Mouse (Mus musculus) CH12.LX (cell line): ENCODE data around the gene Dtx3l. TPM values are rescaled to one million over a fixed set of nuclear protein-coding genes. Genes with fewer than 3 reads are reported as not detected.

Source experiments
- DNase-seq: peaks from one replicate; pipeline ENCODE4 v3.0.0-alpha.2; 2013; ENCODE audit errors: extremely low read depth
- H3K27ac ChIP-seq: 2 replicates; pipeline ENCODE4 v1.5.1; 2012; ENCODE audit warnings: low read depth, mild to moderate bottlenecking, control low read depth, moderate library complexity; ENCODE audit not compliant: insufficient read depth
- H3K27me3 ChIP-seq: replicated peaks from 2 replicates; pipeline ENCODE3; 2012; ENCODE audit warnings: inconsistent platforms
- H3K36me3 ChIP-seq, 2 experiments: replicated peaks in 1 of 2; 2 replicates each; pipeline versions ENCODE3 to v1.6.1; 2012; ENCODE audit warnings: inconsistent platforms in 1 of 2, low read length in 1 of 2, mild to moderate bottlenecking in 1 of 2, mixed read lengths in 1 of 2, moderate library complexity in 1 of 2; ENCODE audit not compliant: control insufficient read depth in 1 of 2, insufficient read depth in 1 of 2
- H3K4me1 ChIP-seq, 2 experiments: 2 replicates each; pipeline ENCODE4 v1.6.1; 2012; ENCODE audit warnings: inconsistent platforms in 1 of 2, moderate library complexity in 1 of 2; ENCODE audit not compliant: insufficient read depth in 2 of 2, control insufficient read depth in 1 of 2
- H3K4me2 ChIP-seq: 2 replicates; pipeline ENCODE4 v1.6.1; 2012; ENCODE audit warnings: low read depth, mild to moderate bottlenecking, control low read depth; ENCODE audit not compliant: poor library complexity, insufficient read depth, severe bottlenecking
- H3K4me3 ChIP-seq, 3 experiments: fragments of 150-350 bp in 1 of 3; sonication (generic) in 1 of 3; replicated peaks in 1 of 3; 2 replicates each; pipeline versions ENCODE3 to v1.5.1; 2011 to 2012; ENCODE audit warnings: low read depth in 2 of 3, low read length in 2 of 3, mild to moderate bottlenecking in 2 of 3, moderate library complexity in 2 of 3, control low read depth in 1 of 3, improper control_type of control experiment in 1 of 3, inconsistent platforms in 1 of 3, mixed read lengths in 1 of 3; ENCODE audit not compliant: poor library complexity in 1 of 3
- H3K79me2 ChIP-seq: replicated peaks from 2 replicates; pipeline ENCODE4 v1.6.1; 2012; ENCODE audit warnings: mild to moderate bottlenecking, moderate library complexity; ENCODE audit not compliant: control insufficient read depth, poor library complexity, insufficient read depth, severe bottlenecking; ENCODE audit errors: extremely low read depth
- H3K9ac ChIP-seq: 2 replicates; pipeline ENCODE4 v1.6.1; 2012; ENCODE audit warnings: low read depth, mild to moderate bottlenecking, control low read depth, moderate library complexity; ENCODE audit not compliant: insufficient read depth
- H3K9me3 ChIP-seq: replicated peaks from 2 replicates; pipeline ENCODE3; 2012; ENCODE audit warnings: low read length, inconsistent platforms, mixed read lengths
- BHLHE40 ChIP-seq: IDR thresholded peaks from 2 replicates; pipeline ENCODE4 v1.6.1; 2011; ENCODE audit warnings: mild to moderate bottlenecking, low read depth, low read length, improper control_type of control experiment
- CHD1 ChIP-seq: IDR thresholded peaks from 2 replicates; pipeline ENCODE4 v1.6.1; 2012; ENCODE audit warnings: low read depth, low read length, improper control_type of control experiment, inconsistent platforms
- CHD2 ChIP-seq: IDR thresholded peaks from 2 replicates; pipeline ENCODE4 v1.6.1; 2011; ENCODE audit warnings: low read length, improper control_type of control experiment
- CTCF ChIP-seq, 2 experiments: IDR thresholded peaks in 1 of 2; conservative IDR thresholded peaks in 1 of 2; 2 replicates each; pipeline ENCODE4 v1.5.1; 2011 to 2012; ENCODE audit warnings: low read depth in 2 of 2, low read length in 2 of 2, improper control_type of control experiment in 1 of 2, inconsistent platforms in 1 of 2, mild to moderate bottlenecking in 1 of 2, moderate library complexity in 1 of 2
- E2F4 ChIP-seq: IDR thresholded peaks from 2 replicates; pipeline ENCODE4 v1.6.1; 2011; ENCODE audit warnings: low read depth, low read length, improper control_type of control experiment; ENCODE audit not compliant: insufficient replicate concordance
- ELF1 ChIP-seq: IDR thresholded peaks from 2 replicates; pipeline ENCODE4 v1.6.1; 2014; ENCODE audit warnings: low read depth, mild to moderate bottlenecking, inconsistent platforms, low read length, improper control_type of control experiment
- EP300 ChIP-seq: IDR thresholded peaks from 2 replicates; pipeline ENCODE4 v1.6.1; 2011; ENCODE audit warnings: low read length, improper control_type of control experiment
- HCFC1 ChIP-seq: IDR thresholded peaks from 2 replicates; pipeline ENCODE4 v1.6.1; 2012; ENCODE audit warnings: low read depth, mild to moderate bottlenecking, inconsistent platforms, low read length, improper control_type of control experiment
- IRF4 ChIP-seq: IDR thresholded peaks from 2 replicates; pipeline ENCODE4 v1.6.1; 2014; ENCODE audit warnings: low read depth, mild to moderate bottlenecking, inconsistent platforms, low read length, improper control_type of control experiment
- JUND ChIP-seq: conservative IDR thresholded peaks from 2 replicates; pipeline ENCODE4 v1.6.1; 2011; ENCODE audit warnings: low read depth, low read length, improper control_type of control experiment
- MAX ChIP-seq: IDR thresholded peaks from 2 replicates; pipeline ENCODE4 v1.6.1; 2011; ENCODE audit warnings: low read length, improper control_type of control experiment
- MAZ ChIP-seq: IDR thresholded peaks from 2 replicates; pipeline ENCODE4 v1.6.1; 2012; ENCODE audit warnings: low read depth, mild to moderate bottlenecking, inconsistent platforms, low read length, improper control_type of control experiment, moderate library complexity
- MYC ChIP-seq: IDR thresholded peaks from 2 replicates; pipeline ENCODE4 v1.6.1; 2011; ENCODE audit warnings: low read depth, mild to moderate bottlenecking, improper control_type of control experiment, low read length
- NELFE ChIP-seq: IDR thresholded peaks from 2 replicates; pipeline ENCODE4 v1.6.1; 2011; ENCODE audit warnings: low read depth, low read length, improper control_type of control experiment
- NRF1 ChIP-seq: IDR thresholded peaks from 2 replicates; pipeline ENCODE4 v1.6.1; 2014; ENCODE audit warnings: low read depth, mild to moderate bottlenecking, inconsistent platforms, low read length, improper control_type of control experiment, moderate library complexity
- POLR2A ChIP-seq: IDR thresholded peaks from 2 replicates; pipeline ENCODE4 v1.6.1; 2011; ENCODE audit warnings: low read depth, mild to moderate bottlenecking, improper control_type of control experiment, low read length
- POLR2AphosphoS2 ChIP-seq: IDR thresholded peaks from 2 replicates; pipeline ENCODE4 v1.6.1; 2011; ENCODE audit warnings: low read depth, low read length, improper control_type of control experiment
- RAD21 ChIP-seq: IDR thresholded peaks from 2 replicates; pipeline ENCODE4 v1.6.1; 2011; ENCODE audit warnings: low read depth, mild to moderate bottlenecking, low read length, improper control_type of control experiment, moderate library complexity
- RCOR1 ChIP-seq: conservative IDR thresholded peaks from 2 replicates; pipeline ENCODE4 v1.6.1; 2012; ENCODE audit warnings: low read depth, mild to moderate bottlenecking, inconsistent platforms, low read length, improper control_type of control experiment
- SIN3A ChIP-seq: IDR thresholded peaks from 2 replicates; pipeline ENCODE4 v1.6.1; 2012; ENCODE audit warnings: low read length, improper control_type of control experiment, inconsistent platforms
- SMC3 ChIP-seq: IDR thresholded peaks from 2 replicates; pipeline ENCODE4 v1.6.1; 2011; ENCODE audit warnings: low read depth, low read length, improper control_type of control experiment
- TCF12 ChIP-seq: IDR thresholded peaks from 2 replicates; pipeline ENCODE4 v1.6.1; 2014; ENCODE audit warnings: low read depth, mild to moderate bottlenecking, inconsistent platforms, low read length, improper control_type of control experiment
- UBTF ChIP-seq: IDR thresholded peaks from 2 replicates; pipeline ENCODE4 v1.6.1; 2012; ENCODE audit warnings: low read depth, mild to moderate bottlenecking, inconsistent platforms, low read length, improper control_type of control experiment, moderate library complexity
- USF1 ChIP-seq: IDR thresholded peaks from 2 replicates; pipeline ENCODE4 v1.6.1; 2014; ENCODE audit warnings: low read depth, mild to moderate bottlenecking, inconsistent platforms, low read length, improper control_type of control experiment
- USF2 ChIP-seq: conservative IDR thresholded peaks from 2 replicates; pipeline ENCODE4 v1.6.1; 2011; ENCODE audit warnings: low read depth, low read length, improper control_type of control experiment
- ZC3H11A ChIP-seq: IDR thresholded peaks from 2 replicates; pipeline ENCODE4 v1.6.1; 2012; ENCODE audit warnings: low read depth, mild to moderate bottlenecking, inconsistent platforms, low read length, improper control_type of control experiment
- ZKSCAN1 ChIP-seq: IDR thresholded peaks from 2 replicates; pipeline ENCODE4 v1.6.1; 2012; ENCODE audit warnings: low read depth, inconsistent platforms, low read length, improper control_type of control experiment, borderline replicate concordance
- ZMIZ1 ChIP-seq: IDR thresholded peaks from 2 replicates; pipeline ENCODE4 v1.6.1; 2012; ENCODE audit warnings: low read depth, mild to moderate bottlenecking, inconsistent platforms, low read length, improper control_type of control experiment
- dilution Hi-C: fragments of 300-500 bp; cut with MboI; formaldehyde crosslinking; loops from 2 replicates; pipeline ENCODE4 v1.14.3; 2020; ENCODE audit warnings: low sequenced_read_pairs; ENCODE audit not compliant: extremely low pct_unique_long_range_greater_than_20kb, extremely low pct_ligation_motif_present
- in situ Hi-C: fragments of 300-500 bp; cut with MboI; formaldehyde crosslinking; loops from 3 replicates; pipeline ENCODE4 v1.14.3; 2019; ENCODE audit warnings: low sequenced_read_pairs, low pct_ligation_motif_present, low pct_unique_long_range_greater_than_20kb, mixed read lengths
- polyA plus RNA-seq: library from polyadenylated mRNA; unstranded; fragments of >175 nt; gene quantifications from 2 replicates; pipeline ENCODE4 v1.2.1, GENCODE M21; 2012; ENCODE audit warnings: low read depth; ENCODE audit not compliant: insufficient read length
- total RNA-seq, 2 experiments: library from RNA; depleted of rRNA; stranded (reverse); fragments of 300-350 nt in 1 of 2; fragments of >200 nt in 1 of 2; gene quantifications; 2 replicates each; pipeline ENCODE4 v1.2.3; 2012 to 2014

Gene Dtx3l
- total and polyA plus RNA-seq, 3 experiments, result 14.4 to 21.1 (median 17.4) TPM

- Histone ChIP-seq H3K79me2 (no peaks in the 10 kb centered on the region), H3K27ac (no peak overlapping the region), H3K27me3 (no peaks in the 10 kb centered on the region), H3K9me3 (no peaks in the 10 kb centered on the region), H3K4me1 (no peaks in the 10 kb centered on the region), H3K36me3 (peaks cover 26 to 58% of the 10 kb centered on the region in 2 experiments), H3K4me3 (no peak overlapping the region), H3K9ac (no peak overlapping the region), H3K4me2 (no peak overlapping the region)
- no peak for DNase-seq
- peak; percentile 44; the same call in 1 of the 2 replicates for TF ChIP-seq POLR2AphosphoS2
- no peak for TF ChIP-seq RAD21
- dilution Hi-C loops, result no loop called here
- in situ Hi-C loops, result no loop called here
Observed at GRCm38 (mm10) chr16:35974021-35974420, 35.1 kb upstream of the Dtx3l start.

- no peaks in the 10 kb centered on the region for H3K4me1 ChIP-seq
- no peak overlapping the region for H3K9ac ChIP-seq
- no peak for TF ChIP-seq EP300
- no peaks in the 10 kb centered on the region for H3K79me2 ChIP-seq
- dilution Hi-C loops, result no loop called here
- H3K9me3 ChIP-seq, result no peaks in the 10 kb centered on the region
- no peak overlapping the region for H3K4me2 ChIP-seq
- peaks cover 49 to 87% of the 10 kb centered on the region in 2 experiments for H3K36me3 ChIP-seq
- no peak overlapping the region for H3K4me3 ChIP-seq
- no peaks in the 10 kb centered on the region for H3K27me3 ChIP-seq
- H3K27ac ChIP-seq, result no peak overlapping the region
- no peak for DNase-seq
- in situ Hi-C loops, result no loop called here
Observed at GRCm38 (mm10) chr16:35968149-35968548, 29.2 kb upstream of the Dtx3l start.

GRCm38 (mm10) chr16:35967319-35967718 lies 28.4 kb upstream of the Dtx3l start:
- DNase-seq, result no peak
- Histone ChIP-seq H3K36me3 (peaks cover 46 to 83% of the 10 kb centered on the region in 2 experiments), H3K4me1 (no peaks in the 10 kb centered on the region), H3K9ac (no peak overlapping the region), H3K79me2 (no peaks in the 10 kb centered on the region), H3K4me3 (no peak overlapping the region), H3K27me3 (no peaks in the 10 kb centered on the region), H3K9me3 (no peaks in the 10 kb centered on the region), H3K27ac (no peak overlapping the region), H3K4me2 (no peak overlapping the region)
- dilution Hi-C loops, result no loop called here
- in situ Hi-C loops, result no loop called here
- TF ChIP-seq POLR2A (no peak), SMC3 (peak; percentile 36), SIN3A (no peak), CTCF (conservative IDR thresholded peaks at IDR 0.05 in 1 of 2, IDR thresholded peaks at IDR 0.05 in 1 of 2; ENCODE audit: low read depth in 2 of 2, low read length in 2 of 2) (peak in 1 of 2 experiments; percentile 63; a peak in 2 of 4 replicates), RCOR1 (no peak), ELF1 (no peak), POLR2AphosphoS2 (no peak), CHD1 (no peak), CHD2 (no peak), JUND (no peak), ZC3H11A (no peak), EP300 (no peak), RAD21 (peak; percentile 43), NRF1 (no peak), MAX (no peak), TCF12 (no peak), MYC (no peak), UBTF (no peak), ZKSCAN1 (no peak), NELFE (no peak), ZMIZ1 (no peak), E2F4 (no peak), USF1 (no peak), USF2 (no peak), HCFC1 (no peak), IRF4 (no peak), BHLHE40 (no peak), MAZ (no peak)
